Mouse (Mus musculus): ENCODE data around the gene Sufu. TPM values are rescaled to one million over a fixed set of nuclear protein-coding genes. Genes with fewer than 3 reads are reported as not detected.

The Sufu gene
- polyA plus RNA-seq, 1 experiment from 2014 or later: 28.0 TPM

GRCm38 (mm10) chr19:46416276-46416675 lies 19.6 kb downstream of the Sufu start:
- H3K4me3 ChIP-seq: no peak overlapping the region
- no peaks in the 10 kb centered on the region for H3K9me3 ChIP-seq (replicated peaks)
- H3K4me2 ChIP-seq: no peak overlapping the region
- no peak overlapping the region; the same call in 1 of the 2 replicates for H3K27ac ChIP-seq
- no peaks in the 10 kb centered on the region for H3K27me3 ChIP-seq
- WGBS: 65% methylated on average over 9 of the region's 9 CpGs
- no peak overlapping the region; the same call in 1 of the 2 replicates for H3K9ac ChIP-seq
- no peak for ATAC-seq
- H3K36me3 ChIP-seq (ENCODE audit: poor library complexity, severe bottlenecking): peaks cover 3% of the 10 kb centered on the region; the same call in 1 of the 2 replicates
- H3K4me1 ChIP-seq: peaks cover 14% of the 10 kb centered on the region

- Histone ChIP-seq H3K27me3 (no peaks in the 10 kb centered on the region), H3K9me3 (replicated peaks) (no peaks in the 10 kb centered on the region), H3K36me3 (ENCODE audit: poor library complexity, severe bottlenecking) (peaks cover 3% of the 10 kb centered on the region; the same call in 1 of the 2 replicates), H3K4me1 (peaks cover 32% of the 10 kb centered on the region), H3K4me3 (no peak overlapping the region), H3K9ac (no peak overlapping the region), H3K27ac (no peak overlapping the region), H3K4me2 (no peak overlapping the region)
- ATAC-seq: no peak
- WGBS: 92% methylated on average over 4 of the region's 4 CpGs
Observed at GRCm38 (mm10) chr19:46418051-46418450, 21.4 kb downstream of the Sufu start.

- no peak for ATAC-seq
- Histone ChIP-seq H3K9ac (no peak overlapping the region), H3K27ac (no peak overlapping the region), H3K36me3 (ENCODE audit: poor library complexity, severe bottlenecking) (peaks cover 7% of the 10 kb centered on the region; the same call in 1 of the 2 replicates), H3K9me3 (replicated peaks) (no peaks in the 10 kb centered on the region), H3K4me3 (no peak overlapping the region), H3K4me1 (peaks cover 42% of the 10 kb centered on the region), H3K27me3 (no peaks in the 10 kb centered on the region), H3K4me2 (no peak overlapping the region)
- WGBS: 94% methylated on average over 7 of the region's 7 CpGs
Observed at GRCm38 (mm10) chr19:46420410-46420809, 23.7 kb downstream of the Sufu start.

DNA sequence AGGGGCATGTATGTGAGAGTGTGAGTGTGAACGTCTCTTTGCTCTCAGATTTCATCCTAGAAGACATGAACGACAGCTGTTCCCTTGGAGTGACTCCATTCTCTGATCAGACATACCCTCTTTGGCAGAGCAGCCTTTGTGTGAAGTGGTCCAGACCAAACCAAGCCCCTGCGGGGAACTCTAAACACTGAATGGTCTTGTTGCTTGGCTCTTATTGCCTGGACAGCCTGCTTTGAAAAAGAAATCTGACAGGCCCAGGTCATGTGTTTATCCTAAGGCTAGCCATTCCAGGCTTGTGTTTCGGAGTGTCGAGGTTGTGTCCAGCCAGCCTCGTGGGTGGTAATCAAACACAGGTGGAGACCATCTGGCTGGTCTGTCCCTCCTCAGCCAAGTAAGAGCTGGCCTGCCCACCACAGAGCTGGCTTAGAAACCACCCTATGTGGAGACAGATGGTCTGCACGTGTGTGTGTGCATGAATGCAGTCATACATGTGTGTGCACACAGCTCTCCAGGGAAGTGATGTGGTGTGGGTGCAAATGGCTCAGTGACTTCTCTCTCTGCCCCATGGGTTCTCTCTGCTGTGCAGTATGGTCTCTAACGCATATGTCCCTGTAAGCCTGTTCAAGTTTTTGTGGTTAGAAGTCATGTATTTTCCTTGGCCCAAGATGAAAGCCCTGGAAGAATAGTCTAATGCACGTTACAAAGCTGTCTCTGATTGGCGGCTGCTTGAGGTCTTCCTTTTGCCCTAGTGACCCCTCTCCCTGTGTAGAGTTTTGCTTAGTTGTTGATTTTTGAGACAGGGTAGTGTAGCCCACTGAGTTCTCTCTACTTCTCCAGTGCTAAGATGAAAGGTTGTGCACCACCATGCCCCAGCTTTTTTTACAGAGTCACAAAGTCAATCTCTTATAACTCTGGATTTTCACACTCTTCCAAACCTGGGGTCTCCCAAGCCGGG lies 26.0 kb downstream of the Sufu start:
- Histone ChIP-seq H3K36me3 (ENCODE audit: poor library complexity, severe bottlenecking) (peaks cover 12% of the 10 kb centered on the region; the same call in 1 of the 2 replicates), H3K9me3 (replicated peaks) (no peaks in the 10 kb centered on the region), H3K27me3 (no peaks in the 10 kb centered on the region), H3K4me3 (no peak overlapping the region), H3K4me1 (peaks cover 41% of the 10 kb centered on the region), H3K27ac (peak overlapping the region; percentile 65), H3K4me2 (no peak overlapping the region), H3K9ac (no peak overlapping the region)
- WGBS: 46% methylated on average over 11 of the region's 11 CpGs
- peak; percentile 83 for ATAC-seq

- no peak overlapping the region for H3K9ac ChIP-seq
- WGBS: 86% methylated on average over 8 of the region's 8 CpGs
- no peak overlapping the region for H3K4me2 ChIP-seq
- no peak for ATAC-seq
- H3K4me1 ChIP-seq: peaks cover 36% of the 10 kb centered on the region
- H3K27ac ChIP-seq: no peak overlapping the region
- peaks cover 12% of the 10 kb centered on the region; the same call in 1 of the 2 replicates for H3K36me3 ChIP-seq (ENCODE audit: poor library complexity, severe bottlenecking)
- no peaks in the 10 kb centered on the region for H3K9me3 ChIP-seq (replicated peaks)
- H3K4me3 ChIP-seq: no peak overlapping the region
- H3K27me3 ChIP-seq: no peaks in the 10 kb centered on the region
Observed at GRCm38 (mm10) chr19:46425266-46425665, 28.6 kb downstream of the Sufu start.

- 55% methylated on average over 12 of the region's 12 CpGs for WGBS
- H3K36me3 ChIP-seq (ENCODE audit: poor library complexity, severe bottlenecking): peaks cover 12% of the 10 kb centered on the region; the same call in 1 of the 2 replicates
Observed at GRCm38 (mm10) chr19:46426488-46426887, 29.8 kb downstream of the Sufu start.

GRCm38 (mm10) chr19:46429250-46429649 lies 32.6 kb downstream of the Sufu start:
- Histone ChIP-seq H3K9me3 (replicated peaks) (0 out of 2 replicates have a peak, but pooled peaks cover 3% of the 10 kb centered on the region), H3K27me3 (no peaks in the 10 kb centered on the region), H3K4me1 (peaks cover 13% of the 10 kb centered on the region), H3K9ac (no peak overlapping the region), H3K27ac (no peak overlapping the region), H3K4me2 (no peak overlapping the region), H3K4me3 (no peak overlapping the region), H3K36me3 (ENCODE audit: poor library complexity, severe bottlenecking) (peaks cover 17% of the 10 kb centered on the region; the same call in 1 of the 2 replicates)
- ATAC-seq: no peak

More at GRCm38 (mm10) chr19:46426488-46426887, 29.8 kb downstream of the Sufu start:
- no peaks in the 10 kb centered on the region for H3K27me3 ChIP-seq
- H3K9me3 ChIP-seq (replicated peaks): no peaks in the 10 kb centered on the region
- no peak for ATAC-seq
- no peak overlapping the region for H3K27ac ChIP-seq
- no peak overlapping the region for H3K9ac ChIP-seq
- no peak overlapping the region for H3K4me3 ChIP-seq
- H3K4me1 ChIP-seq: peaks cover 30% of the 10 kb centered on the region
- no peak overlapping the region for H3K4me2 ChIP-seq

- no peak for ATAC-seq
- 67% methylated on average over 7 of the region's 7 CpGs for WGBS
- H3K9ac ChIP-seq: no peak overlapping the region
Observed at GRCm38 (mm10) chr19:46433712-46434111, 37.0 kb downstream of the Sufu start.

DNA sequence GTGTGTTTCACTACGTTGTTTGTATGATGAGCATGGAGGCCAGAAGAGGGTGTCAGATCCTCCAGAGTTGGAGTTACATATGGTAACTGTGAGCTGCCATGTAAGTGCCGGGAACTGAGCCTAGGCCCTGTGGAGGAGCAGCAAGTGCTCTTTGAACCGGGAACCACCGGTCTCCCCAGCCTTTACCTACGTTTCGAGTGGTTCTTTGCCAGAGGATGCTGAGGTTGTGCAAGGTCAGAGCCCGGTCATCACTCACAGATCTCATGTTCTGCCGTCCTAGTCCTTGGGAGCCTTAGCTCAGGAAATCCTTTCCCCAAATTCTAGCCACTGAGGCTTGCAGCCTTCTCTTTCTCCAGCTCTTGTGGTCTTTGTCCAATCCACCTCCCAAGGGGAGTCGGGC lies 37.5 kb downstream of the Sufu start:
- ATAC-seq: no peak
- Histone ChIP-seq H3K4me2 (no peak overlapping the region), H3K4me1 (peaks cover 19% of the 10 kb centered on the region), H3K27ac (no peak overlapping the region), H3K27me3 (no peaks in the 10 kb centered on the region), H3K36me3 (ENCODE audit: poor library complexity, severe bottlenecking) (0 out of 2 replicates have a peak, but pooled peaks cover 5% of the 10 kb centered on the region), H3K4me3 (no peak overlapping the region), H3K9ac (no peak overlapping the region), H3K9me3 (replicated peaks) (0 out of 2 replicates have a peak, but pooled peaks cover 3% of the 10 kb centered on the region)
- 73% methylated on average over 9 of the region's 9 CpGs for WGBS

More at GRCm38 (mm10) chr19:46433712-46434111, 37.0 kb downstream of the Sufu start:
- no peak overlapping the region for H3K4me3 ChIP-seq
- no peak overlapping the region for H3K4me2 ChIP-seq
- 0 out of 2 replicates have a peak, but pooled peaks cover 5% of the 10 kb centered on the region for H3K36me3 ChIP-seq (ENCODE audit: poor library complexity, severe bottlenecking)
- H3K4me1 ChIP-seq: peaks cover 19% of the 10 kb centered on the region
- H3K9me3 ChIP-seq (replicated peaks): 0 out of 2 replicates have a peak, but pooled peaks cover 3% of the 10 kb centered on the region
- peak overlapping the region; percentile 57; the same call in 1 of the 2 replicates for H3K27ac ChIP-seq
- no peaks in the 10 kb centered on the region for H3K27me3 ChIP-seq

DNA sequence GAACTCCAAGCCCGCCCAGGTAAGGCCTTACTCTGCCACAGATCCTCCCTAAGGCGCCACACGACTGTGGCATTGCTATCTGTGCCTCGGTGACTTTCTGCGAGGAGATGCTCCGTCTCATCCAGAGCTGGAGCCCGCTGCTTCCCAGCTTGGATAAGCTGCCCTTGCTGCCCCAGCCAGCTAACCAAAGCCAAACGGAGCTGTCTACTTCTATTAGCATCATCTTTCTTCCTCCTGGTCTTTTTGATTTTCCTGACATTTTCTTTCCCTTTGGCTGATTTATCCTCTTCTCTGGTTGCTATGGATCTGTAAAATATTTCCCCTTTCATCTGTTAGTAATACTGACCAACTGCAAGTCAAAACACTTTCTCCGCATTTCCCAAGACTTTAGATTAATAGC lies 37.9 kb downstream of the Sufu start:
- Histone ChIP-seq H3K27me3 (no peaks in the 10 kb centered on the region), H3K9ac (no peak overlapping the region), H3K4me3 (no peak overlapping the region), H3K4me2 (no peak overlapping the region), H3K27ac (no peak overlapping the region), H3K36me3 (ENCODE audit: poor library complexity, severe bottlenecking) (0 out of 2 replicates have a peak, but pooled peaks cover 5% of the 10 kb centered on the region), H3K4me1 (peaks cover 19% of the 10 kb centered on the region), H3K9me3 (replicated peaks) (0 out of 2 replicates have a peak, but pooled peaks cover 3% of the 10 kb centered on the region)
- no peak for ATAC-seq
- 70% methylated on average over 9 of the region's 9 CpGs for WGBS

GRCm38 (mm10) chr19:46435492-46435891 lies 38.8 kb downstream of the Sufu start:
- Histone ChIP-seq H3K27me3 (no peaks in the 10 kb centered on the region), H3K4me1 (peaks cover 19% of the 10 kb centered on the region), H3K4me2 (no peak overlapping the region), H3K27ac (0 out of 2 replicates have a peak overlapping the region, but pooled peaks have one; percentile 14), H3K36me3 (ENCODE audit: poor library complexity, severe bottlenecking) (0 out of 2 replicates have a peak, but pooled peaks cover 5% of the 10 kb centered on the region), H3K9ac (no peak overlapping the region), H3K4me3 (no peak overlapping the region), H3K9me3 (replicated peaks) (0 out of 2 replicates have a peak, but pooled peaks cover 3% of the 10 kb centered on the region)
- 5% methylated on average over 7 of the region's 7 CpGs for WGBS
- ATAC-seq: no peak

- H3K36me3 ChIP-seq (ENCODE audit: poor library complexity, severe bottlenecking): no peaks in the 10 kb centered on the region
- peaks cover 47% of the 10 kb centered on the region for H3K4me1 ChIP-seq
- H3K27me3 ChIP-seq: no peaks in the 10 kb centered on the region
- H3K4me3 ChIP-seq: no peak overlapping the region
- ATAC-seq: no peak
- H3K4me2 ChIP-seq: no peak overlapping the region
- H3K9me3 ChIP-seq (replicated peaks): no peaks in the 10 kb centered on the region
- WGBS: 6% methylated on average over 6 of the region's 6 CpGs
- H3K9ac ChIP-seq: 0 out of 2 replicates have a peak overlapping the region, but pooled peaks have one; percentile 14
- peak overlapping the region; percentile 41 for H3K27ac ChIP-seq
Observed at GRCm38 (mm10) chr19:46443509-46443908, 46.8 kb downstream of the Sufu start.
